Mouse (Mus musculus) heart, postnatal 36 days (tissue): Measurements from ENCODE around the gene Cpt2. TPM values are rescaled to one million over a fixed set of nuclear protein-coding genes. Genes with fewer than 3 reads are reported as not detected.

ENCODE experiments used
- DNase-seq, 2 experiments: peaks; one replicate each; pipeline ENCODE4 v3.0.0; 2021 to 2022
- intact Hi-C: fragments of 180-260 bp; cut with DNase I; formaldehyde crosslinking; loops from one replicate; pipeline ENCODE4 v1.15.1; 2025
- total RNA-seq, 2 experiments: library from RNA; stranded (reverse); gene quantifications; 2 replicates each; pipeline ENCODE4 v1.2.3; 2021

Gene Cpt2
- total RNA-seq, 2 experiments from 2014 or later: 308 to 324 TPM

- intact Hi-C loops: loop anchor here (2.0 to 10.0 kb wide), 3 partner anchors 33 to 381 kb away; partner anchors contain the start of gene Zyg11b
- no peak for DNase-seq
Measured at GRCm38 (mm10) chr4:107923803-107924194, 389 bp upstream of the Cpt2 start.

- DNase-seq: peak; percentile 17 to 46
- intact Hi-C loops: loop anchor here (2.0 to 10.0 kb wide), 3 partner anchors 31 to 383 kb away; partner anchors contain the start of gene Zyg11b
Measured at GRCm38 (mm10) chr4:107921952-107922351, 1.5 kb downstream of the Cpt2 start.

GRCm38 (mm10) chr4:107921152-107921695, 2.2 kb downstream of the Cpt2 start:
- intact Hi-C loops: loop anchor here (5.0 to 10.0 kb wide), 2 partner anchors 151 to 384 kb away; partner anchors contain the start of gene Zyg11b
- DNase-seq: peak; percentile 18 to 33

GRCm38 (mm10) chr4:107920336-107920735, 3.1 kb downstream of the Cpt2 start:
- intact Hi-C loops: loop anchor here (5.0 to 10.0 kb wide), 2 partner anchors 152 to 384 kb away; partner anchors contain the start of gene Zyg11b
- no peak for DNase-seq

GRCm38 (mm10) chr4:107910020-107910419, 13.4 kb downstream of the Cpt2 start:
- DNase-seq: no peak
- intact Hi-C loops: no loop called here

DNA sequence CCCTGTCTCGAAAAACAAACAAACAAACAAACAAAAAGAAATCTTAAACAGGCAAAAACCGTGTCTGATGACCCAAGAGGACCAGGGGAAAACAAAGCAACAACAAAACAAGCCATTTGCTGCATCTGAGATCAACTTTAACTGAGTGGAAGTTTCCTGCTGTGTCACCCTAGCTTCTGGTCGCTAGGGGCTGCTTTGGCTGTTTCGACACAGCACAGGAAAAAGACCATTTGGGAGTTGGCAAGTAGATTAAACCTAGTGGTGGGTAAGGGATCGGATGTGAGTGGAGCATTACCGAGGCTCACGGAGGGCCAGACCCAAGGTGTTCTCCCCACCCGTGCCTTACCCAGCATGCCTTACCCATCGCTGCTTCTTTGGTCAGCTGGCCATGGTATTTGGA, 16.8 kb downstream of the Cpt2 start:
- intact Hi-C loops: no loop called here
- DNase-seq: no peak

DNA sequence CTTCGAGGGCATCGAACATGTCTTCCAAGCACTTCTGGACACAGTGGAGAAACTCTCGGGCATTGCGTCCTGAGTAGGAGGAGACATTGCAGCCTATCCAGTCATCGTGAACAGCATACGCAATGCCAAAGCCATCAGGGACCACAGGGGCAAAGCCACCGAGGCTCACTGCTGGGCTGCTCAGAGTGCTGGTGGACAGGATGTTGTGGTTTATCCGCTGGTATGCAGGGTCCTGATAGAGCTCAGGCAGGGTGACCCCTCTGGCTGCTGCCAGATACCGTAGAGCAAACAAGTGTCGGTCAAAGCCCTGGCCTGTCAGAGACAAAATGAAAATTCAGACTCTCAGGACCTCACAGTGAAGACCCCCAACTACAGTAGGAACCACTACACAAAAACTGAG, 19.2 kb downstream of the Cpt2 start:
- intact Hi-C loops: no loop called here
- DNase-seq: no peak

- intact Hi-C loops: no loop called here
- DNase-seq: no peak
Measured at GRCm38 (mm10) chr4:107900206-107900605, 23.2 kb downstream of the Cpt2 start.

DNA sequence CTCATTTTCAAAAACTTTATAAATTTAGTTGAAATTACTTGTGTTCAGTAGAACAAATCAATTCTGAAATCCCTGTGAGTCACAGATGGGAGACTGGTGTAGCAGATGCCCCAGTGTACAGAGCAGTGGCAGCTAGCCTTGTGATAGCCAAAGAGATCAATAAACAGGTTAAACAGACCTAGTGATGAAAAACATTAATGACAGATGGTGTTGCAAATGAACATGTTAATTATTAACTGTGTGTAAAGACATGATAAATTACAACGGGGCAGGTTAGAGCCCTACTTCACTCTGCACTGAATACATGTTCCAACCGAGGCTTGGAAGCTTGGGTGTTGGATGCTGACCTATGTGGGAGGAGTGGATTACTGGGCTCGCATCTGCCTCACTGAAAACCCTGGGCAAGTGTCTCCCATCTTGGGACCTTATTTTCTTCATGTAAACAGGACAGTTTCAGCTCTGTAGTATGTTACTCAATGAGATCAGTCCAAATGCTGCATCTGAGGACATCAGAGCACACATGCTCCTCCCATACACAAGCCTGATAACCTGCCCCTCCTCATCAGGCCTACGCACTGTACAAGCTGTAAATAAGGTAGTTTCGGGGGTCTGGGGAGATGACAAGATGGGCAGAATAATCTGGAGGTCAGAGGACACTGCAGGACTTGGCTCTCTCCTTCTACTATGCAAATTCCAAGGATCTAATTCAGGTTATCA, 24.0 kb downstream of the Cpt2 start:
- DNase-seq: no peak
- intact Hi-C loops: loop anchor here (10.0 kb wide), 1 partner anchor 425 kb away; the partner anchor contains the start of gene Coa7

DNA sequence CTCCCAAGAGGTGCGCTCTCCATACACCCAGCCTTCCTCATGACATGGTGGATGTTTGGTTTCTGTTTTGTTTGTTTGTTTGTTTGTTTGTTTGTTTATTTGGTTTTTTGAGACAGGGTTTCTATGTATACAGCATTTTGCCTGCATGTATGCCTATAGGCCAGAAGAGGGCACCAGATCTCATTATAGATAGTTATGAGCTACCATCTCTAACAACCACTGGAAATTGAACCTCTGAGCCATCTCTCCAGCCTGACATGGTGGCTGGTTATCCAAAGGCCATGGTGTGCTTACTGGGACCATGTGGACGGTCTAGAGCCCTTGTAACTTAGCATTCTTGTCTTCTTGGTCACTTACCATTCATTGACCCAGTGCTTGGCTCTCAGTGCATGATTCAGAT, 30.7 kb downstream of the Cpt2 start:
- intact Hi-C loops: loop anchor here (10.0 kb wide), 1 partner anchor 432 kb away; the partner anchor contains the start of gene Coa7
- DNase-seq: no peak

DNA sequence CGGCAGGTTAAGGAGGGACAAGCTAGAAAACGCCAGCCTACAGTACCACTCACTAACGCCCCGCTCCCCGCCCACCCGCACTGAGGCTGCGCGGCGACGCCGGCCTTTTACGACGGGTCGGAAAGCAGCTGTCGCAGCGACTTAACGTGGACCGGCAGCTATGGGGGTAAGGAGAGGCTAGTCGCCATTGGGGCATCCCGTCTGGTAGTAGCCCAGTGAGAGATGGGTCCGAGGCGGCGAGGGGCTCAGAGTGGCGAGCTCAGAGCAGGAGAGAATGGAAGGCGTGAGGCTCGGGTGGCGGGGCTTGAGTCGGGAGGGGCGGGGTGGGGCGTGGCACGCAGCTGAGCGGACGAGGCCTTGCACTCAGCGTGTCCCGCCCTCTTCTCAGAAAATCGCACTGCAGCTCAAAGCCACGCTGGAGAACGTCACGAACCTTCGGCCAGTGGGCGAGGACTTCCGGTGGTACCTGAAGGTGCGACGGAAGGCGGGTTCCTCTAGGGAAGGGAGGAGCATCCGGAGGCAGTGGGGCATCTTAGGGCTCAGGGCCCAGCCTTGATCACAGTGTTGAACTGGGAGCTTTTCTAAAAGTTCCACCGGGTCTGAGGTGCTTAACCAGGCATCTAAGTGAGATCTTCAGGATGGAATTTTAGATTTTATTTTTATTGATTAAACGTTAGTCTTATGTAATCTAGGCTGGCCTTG, 33.5 kb downstream of the Cpt2 start, which contains the start of gene 0610037L13Rik:
Gene 0610037L13Rik, plus strand, starts transcription at position 83 of the 702 bp plus-strand sequence.
- peak; percentile 93 to 94 for DNase-seq
- intact Hi-C loops: loop anchor here (2.0 to 10.0 kb wide), 2 partner anchors 33 to 435 kb away; partner anchors contain the start of genes Coa7 and Cpt2

GRCm38 (mm10) chr4:107889385-107889730, 34.1 kb downstream of the Cpt2 start:
- intact Hi-C loops: no loop called here
- DNase-seq: no peak

DNA sequence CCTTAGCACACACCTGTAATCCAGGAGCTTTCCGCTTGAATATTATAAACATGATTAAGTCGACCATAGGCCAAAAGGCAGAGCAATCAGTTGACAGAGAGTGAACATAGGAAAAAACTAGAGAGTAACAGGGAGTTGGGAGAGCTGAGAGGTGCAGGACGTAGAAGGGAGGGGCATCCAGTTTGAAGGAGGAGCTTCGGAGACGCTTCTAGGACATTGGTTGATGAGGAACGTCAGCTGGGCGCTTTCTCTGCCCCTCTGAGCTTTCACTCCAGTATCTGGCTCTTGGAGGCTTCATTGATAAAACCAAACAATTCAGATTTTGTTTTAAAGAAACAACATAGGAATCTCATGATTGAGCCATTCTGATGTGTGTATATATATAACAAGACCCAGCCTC, 37.0 kb downstream of the Cpt2 start:
- DNase-seq: no peak
- intact Hi-C loops: no loop called here

DNA sequence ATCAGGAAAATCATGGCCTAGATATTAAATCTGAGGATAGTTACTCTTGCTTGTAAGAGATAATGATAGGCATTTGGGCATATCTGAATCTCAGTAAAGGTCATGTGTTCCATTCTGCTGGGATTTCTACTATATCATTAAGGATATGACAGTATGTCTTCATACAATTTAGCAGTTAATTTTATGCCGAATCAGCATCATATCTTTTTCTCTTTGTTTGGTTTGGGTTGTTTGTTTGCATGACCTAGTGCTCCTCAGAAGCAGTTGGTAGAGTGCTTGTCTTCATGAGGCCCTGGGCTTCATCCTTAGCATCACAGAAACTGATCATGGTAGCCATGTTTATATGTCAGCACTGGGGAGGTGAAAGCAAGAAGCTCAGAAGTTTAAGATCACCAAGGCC, 41.8 kb downstream of the Cpt2 start:
- no peak for DNase-seq
- intact Hi-C loops: no loop called here

GRCm38 (mm10) chr4:107879254-107880050, 44.0 kb downstream of the Cpt2 start, which contains the start of gene Magoh:
TSS of gene Magoh (plus strand) at chr4:107879755.
- peak; percentile 94 to 97 for DNase-seq
- intact Hi-C loops: no loop called here

DNA sequence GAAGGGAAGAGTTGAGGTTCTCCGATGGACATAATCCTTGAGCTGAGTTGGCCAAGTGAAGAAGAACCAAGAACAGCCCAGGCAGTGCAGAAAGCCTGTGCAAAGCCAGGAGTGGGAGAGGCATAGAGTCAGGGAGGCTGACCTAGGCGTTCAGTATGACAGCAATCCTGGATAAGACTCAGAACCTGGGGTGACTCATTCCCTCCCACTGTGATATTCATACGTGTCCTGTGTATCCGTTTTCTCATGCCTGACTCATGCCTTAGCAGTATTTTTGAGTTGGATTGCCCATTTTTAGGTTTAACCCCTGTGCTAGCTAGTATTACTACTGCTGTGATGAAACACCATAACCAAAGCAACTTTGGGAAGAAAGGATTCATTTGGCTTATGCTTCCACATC, 58.5 kb downstream of the Cpt2 start:
- intact Hi-C loops: no loop called here
- DNase-seq: no peak

DNA sequence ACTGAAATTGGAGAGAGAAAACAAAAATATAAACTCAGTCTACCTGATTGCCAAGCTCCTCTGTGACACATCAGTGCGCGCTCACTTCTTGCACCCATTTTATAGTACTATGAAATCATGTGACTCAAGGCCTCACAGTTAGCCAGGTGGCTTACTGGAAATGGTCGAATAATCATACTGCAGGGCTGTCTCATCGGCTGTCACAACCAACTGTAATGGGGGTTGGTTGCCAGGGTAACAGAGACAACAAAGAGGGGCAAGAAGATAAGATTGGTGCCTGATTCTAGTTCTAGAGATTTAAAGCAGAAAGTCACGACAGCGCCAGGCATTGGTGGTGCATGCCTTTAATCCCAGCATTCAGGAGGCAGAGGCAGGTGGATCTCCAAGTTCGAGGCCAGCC, 64.4 kb downstream of the Cpt2 start:
- no peak for DNase-seq
- intact Hi-C loops: no loop called here

- intact Hi-C loops: no loop called here
- DNase-seq: no peak
Measured at GRCm38 (mm10) chr4:107856958-107857686, 66.3 kb downstream of the Cpt2 start.
